Mouse (Mus musculus) CD4-positive, CD25-positive, alpha-beta regulatory T cell, adult 4 months (primary cell): Measurements from ENCODE around the gene Lipt1. TPM values are rescaled to one million over a fixed set of nuclear protein-coding genes. Genes with fewer than 3 reads are reported as not detected.

Source experiments
- ATAC-seq: one replicate; pipeline ENCODE4 v1.8.0; 2017
- polyA plus RNA-seq, 2 experiments: library from polyadenylated mRNA; unstranded; fragments of 100-300 nt; shearing (Covaris generic); gene quantifications; one replicate each; pipeline ENCODE4 v1.2.1; 2017

The Lipt1 gene
- polyA plus RNA-seq, 2 experiments from 2014 or later: 9.1 to 9.8 TPM

- ATAC-seq: no peak
These were observed 28.3 kb downstream of the Lipt1 start for GRCm38 (mm10) chr1:37899816-37900215.

- ATAC-seq: no peak
These were observed 28.8 kb downstream of the Lipt1 start for GRCm38 (mm10) chr1:37900288-37900687.

DNA sequence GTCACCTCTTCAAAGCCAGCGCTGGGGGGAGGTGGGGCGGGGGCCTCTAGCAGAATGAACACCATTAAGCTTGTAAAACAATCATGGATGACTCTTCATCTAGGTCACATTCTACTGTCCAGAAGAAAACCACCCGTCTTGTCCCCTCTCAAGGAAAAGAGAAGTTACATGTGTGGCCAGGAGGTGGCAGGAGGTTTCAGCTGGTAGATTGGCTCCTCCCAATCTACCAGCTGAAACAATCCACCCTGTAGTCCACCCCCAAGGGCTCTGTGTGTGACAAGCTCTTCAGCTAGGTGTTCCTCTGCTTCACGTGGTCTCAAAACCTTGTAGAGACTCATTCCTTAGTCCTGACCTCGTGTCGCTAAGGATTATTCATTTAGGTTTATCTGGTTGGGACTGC lies 31.6 kb downstream of the Lipt1 start:
- no peak for ATAC-seq

- ATAC-seq: no peak
These were observed 41.2 kb downstream of the Lipt1 start for GRCm38 (mm10) chr1:37912751-37913150.

GRCm38 (mm10) chr1:37916393-37916792 lies 44.9 kb downstream of the Lipt1 start, which contains the start of gene Lyg2:
Lyg2 (minus strand) TSS chr1:37916493.
- ATAC-seq: no peak

- ATAC-seq: no peak
These were observed 46.1 kb downstream of the Lipt1 start for GRCm38 (mm10) chr1:37917666-37918065.

DNA sequence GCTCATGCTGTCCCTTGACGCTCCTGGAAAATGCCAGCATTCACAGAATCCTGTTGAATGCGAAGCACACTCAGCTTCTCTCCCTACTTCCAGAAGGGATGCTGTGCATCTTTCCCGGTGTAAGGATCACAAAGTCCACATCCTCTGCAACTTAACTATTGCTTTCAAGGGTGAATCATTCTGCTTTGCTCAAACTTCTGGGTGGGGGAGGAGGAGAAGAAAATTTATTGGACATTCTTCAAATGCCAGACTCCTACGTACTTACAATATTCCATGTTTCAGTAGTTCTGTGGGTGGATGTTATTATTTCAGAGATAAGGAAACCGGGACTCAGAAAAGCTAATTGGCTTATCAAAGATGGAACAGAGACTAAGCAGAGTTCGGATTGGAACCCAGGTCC lies 46.6 kb downstream of the Lipt1 start:
- no peak for ATAC-seq

DNA sequence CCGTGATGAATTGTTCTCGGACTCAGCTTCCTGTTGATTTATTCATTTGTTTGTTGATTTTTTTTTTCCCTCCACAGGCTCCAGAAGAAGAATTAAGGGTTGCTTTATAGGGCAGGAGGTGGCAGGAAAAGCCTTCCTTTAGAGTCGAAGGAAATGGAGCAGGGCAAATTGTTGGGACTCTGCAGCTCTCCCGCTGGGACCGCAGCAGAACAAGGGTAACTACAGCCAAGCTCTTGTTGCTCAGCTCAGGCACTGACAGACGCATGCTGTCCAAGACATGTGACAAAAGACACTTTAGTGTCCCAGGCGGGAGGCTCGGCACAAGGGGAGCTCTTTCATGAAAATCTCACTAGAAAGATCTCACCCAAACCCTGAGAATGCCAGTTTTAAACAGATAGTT lies 51.0 kb downstream of the Lipt1 start:
- no peak for ATAC-seq

Other genes starting within 250 kb of the Lipt1 start
- gene 2010300C02Rik, start 151.7 kb upstream of the Lipt1 start, polyA plus RNA-seq: under 1 TPM; 0.42 to 0.79 TPM
- 1 to 10 TPM; 2.1 TPM for gene Tsga10, start 5.3 kb upstream of the Lipt1 start, polyA plus RNA-seq
- gene Mitd1, start 18.7 kb downstream of the Lipt1 start, polyA plus RNA-seq: 100 to 1,000 TPM; 113 to 123 TPM
- gene Mrpl30, start 18.7 kb downstream of the Lipt1 start, polyA plus RNA-seq: 100 to 1,000 TPM; 237 to 238 TPM
- not detected for gene Lyg2, start 44.8 kb downstream of the Lipt1 start, polyA plus RNA-seq
- gene Lyg1, start 86.0 kb downstream of the Lipt1 start, polyA plus RNA-seq: not detected
- gene Txndc9, start 126.2 kb downstream of the Lipt1 start, polyA plus RNA-seq: 100 to 1,000 TPM; 143 to 173 TPM
- 10 to 100 TPM; 30.5 to 32.9 TPM for gene Eif5b, start 126.3 kb downstream of the Lipt1 start, polyA plus RNA-seq